Mouse (Mus musculus) kidney, adult 18-20 months (tissue): ENCODE measurements around the gene Zbtb16.

Source experiments
- DNase-seq: peaks from one replicate; pipeline ENCODE4 v3.0.0; 2021

Gene Zbtb16

GRCm38 (mm10) chr9:48696731-48697469 is 139.1 kb downstream of the Zbtb16 start:
- DNase-seq: no peak

GRCm38 (mm10) chr9:48696330-48696729 is 139.7 kb downstream of the Zbtb16 start:
- DNase-seq: no peak

- no peak for DNase-seq
Measured at GRCm38 (mm10) chr9:48695796-48696195, 140.2 kb downstream of the Zbtb16 start.

- DNase-seq: peak; percentile 34
Measured at GRCm38 (mm10) chr9:48694616-48695061, 141.4 kb downstream of the Zbtb16 start.

- DNase-seq: no peak
Measured at GRCm38 (mm10) chr9:48693696-48694095, 142.3 kb downstream of the Zbtb16 start.

- DNase-seq: no peak
Measured at GRCm38 (mm10) chr9:48689718-48689980, 146.4 kb downstream of the Zbtb16 start.

- DNase-seq: no peak
Measured at GRCm38 (mm10) chr9:48688859-48689717, 146.9 kb downstream of the Zbtb16 start.

- no peak for DNase-seq
Measured at GRCm38 (mm10) chr9:48687891-48688290, 148.1 kb downstream of the Zbtb16 start.

- DNase-seq: no peak
Measured at GRCm38 (mm10) chr9:48685721-48686120, 150.3 kb downstream of the Zbtb16 start.

GRCm38 (mm10) chr9:48684144-48684543 is 151.9 kb downstream of the Zbtb16 start:
- no peak for DNase-seq

GRCm38 (mm10) chr9:48681193-48681592 is 154.8 kb downstream of the Zbtb16 start:
- DNase-seq: no peak

GRCm38 (mm10) chr9:48678426-48679358 is 157.3 kb downstream of the Zbtb16 start:
- no peak for DNase-seq

- DNase-seq: peak; percentile 55
Measured at GRCm38 (mm10) chr9:48675151-48675790, 160.8 kb downstream of the Zbtb16 start.

- peak; percentile 50 for DNase-seq
Measured at GRCm38 (mm10) chr9:48674359-48675015, 161.5 kb downstream of the Zbtb16 start.

- DNase-seq: no peak
Measured at GRCm38 (mm10) chr9:48673804-48674203, 162.2 kb downstream of the Zbtb16 start.

GRCm38 (mm10) chr9:48673213-48673612 is 162.8 kb downstream of the Zbtb16 start:
- DNase-seq: no peak

GRCm38 (mm10) chr9:48671841-48672240 is 164.2 kb downstream of the Zbtb16 start:
- DNase-seq: no peak

GRCm38 (mm10) chr9:48670156-48670555 is 165.9 kb downstream of the Zbtb16 start:
- no peak for DNase-seq

GRCm38 (mm10) chr9:48669672-48670071 is 166.3 kb downstream of the Zbtb16 start:
- no peak for DNase-seq

GRCm38 (mm10) chr9:48666702-48667101 is 169.3 kb downstream of the Zbtb16 start:
- DNase-seq: no peak

GRCm38 (mm10) chr9:48663052-48663433 is 173.0 kb downstream of the Zbtb16 start:
- no peak for DNase-seq
